Mouse (Mus musculus): Measurements from ENCODE around the gene Adam33.

DNA sequence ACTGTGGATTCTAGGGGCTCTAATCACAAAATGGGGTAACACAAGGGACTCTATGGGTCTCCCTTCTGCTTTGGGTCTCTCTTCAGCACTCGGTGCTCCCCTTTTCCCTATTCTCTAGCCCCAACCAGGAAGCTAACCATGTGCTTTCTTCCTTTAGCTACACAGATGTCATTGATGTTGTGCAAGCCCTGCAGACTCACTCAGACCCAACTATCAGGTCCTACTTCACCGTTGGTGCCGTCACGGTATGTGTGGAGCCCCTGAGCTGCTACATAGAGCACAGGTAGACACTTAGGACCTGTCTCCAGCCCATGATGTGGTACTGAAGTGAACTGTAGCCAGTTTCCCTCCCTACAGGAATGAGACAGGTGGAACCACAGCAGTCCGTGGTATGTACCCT lies 42.4 kb upstream of the Adam33 start:
- TF ChIP-seq CTCF (IDR thresholded peaks at IDR 0.05; ENCODE audit: low read depth, low read length) (no peak), POLR2A (IDR thresholded peaks at IDR 0.05; ENCODE audit: extremely low read depth, insufficient read depth, low read length) (no peak)
